Mouse (Mus musculus) CD4-positive helper T cell, adult 2 months (primary cell): ENCODE measurements around the gene Slit1.

ENCODE experiments used
- DNase-seq: peaks from one replicate; pipeline ENCODE4 v3.0.0-alpha.2; 2012; ENCODE audit warnings: low read depth, missing footprints, low spot score

Slit1 gene

GRCm38 (mm10) chr19:41656671-41657070, 86.8 kb downstream of the Slit1 start:
- DNase-seq, result no peak

GRCm38 (mm10) chr19:41655970-41656369, 87.5 kb downstream of the Slit1 start:
- peak; percentile 37 for DNase-seq

GRCm38 (mm10) chr19:41655089-41655783, 88.2 kb downstream of the Slit1 start:
- DNase-seq, result no peak

- DNase-seq, result no peak
Observed at GRCm38 (mm10) chr19:41651967-41652366, 91.5 kb downstream of the Slit1 start.

GRCm38 (mm10) chr19:41649394-41649793, 94.1 kb downstream of the Slit1 start:
- no peak for DNase-seq

GRCm38 (mm10) chr19:41646947-41647631, 96.4 kb downstream of the Slit1 start:
- peak; percentile 66 for DNase-seq

GRCm38 (mm10) chr19:41643010-41643409, 100.5 kb downstream of the Slit1 start:
- no peak for DNase-seq

GRCm38 (mm10) chr19:41634999-41635398, 108.5 kb downstream of the Slit1 start:
- DNase-seq, result no peak

GRCm38 (mm10) chr19:41634099-41634498, 109.4 kb downstream of the Slit1 start:
- DNase-seq, result no peak

- peak; percentile 39 for DNase-seq
Observed at GRCm38 (mm10) chr19:41629532-41629931, 113.9 kb downstream of the Slit1 start.

GRCm38 (mm10) chr19:41628970-41629369, 114.5 kb downstream of the Slit1 start:
- no peak for DNase-seq

GRCm38 (mm10) chr19:41620366-41621092, 122.9 kb downstream of the Slit1 start:
- DNase-seq, result no peak

- DNase-seq, result no peak
Observed at GRCm38 (mm10) chr19:41618771-41619385, 124.6 kb downstream of the Slit1 start.

GRCm38 (mm10) chr19:41618153-41618657, 125.3 kb downstream of the Slit1 start:
- no peak for DNase-seq

- no peak for DNase-seq
Observed at GRCm38 (mm10) chr19:41617102-41617501, 126.4 kb downstream of the Slit1 start.

GRCm38 (mm10) chr19:41616274-41616673, 127.2 kb downstream of the Slit1 start:
- DNase-seq, result no peak

GRCm38 (mm10) chr19:41615606-41616224, 127.8 kb downstream of the Slit1 start:
- DNase-seq, result no peak

- no peak for DNase-seq
Observed at GRCm38 (mm10) chr19:41613325-41614087, 130.0 kb downstream of the Slit1 start.

GRCm38 (mm10) chr19:41611683-41612082, 131.8 kb downstream of the Slit1 start:
- no peak for DNase-seq

GRCm38 (mm10) chr19:41606208-41606987, 137.1 kb downstream of the Slit1 start:
- no peak for DNase-seq
